Mouse (Mus musculus) 3134 (cell line): Measurements from ENCODE around the gene Mrgpra2a.
"Not testable (repeated sequence)": the region's sequence is repeated elsewhere in the genome, so short reads cannot be mapped to it uniquely, and the experiment has no call there.

Source experiments
- DNase-seq: peaks from one replicate; pipeline ENCODE4 v3.0.0-alpha.2; 2011; ENCODE audit warnings: low spot score; ENCODE audit not compliant: insufficient read length; ENCODE audit errors: extremely low read depth

The Mrgpra2a gene

DNA sequence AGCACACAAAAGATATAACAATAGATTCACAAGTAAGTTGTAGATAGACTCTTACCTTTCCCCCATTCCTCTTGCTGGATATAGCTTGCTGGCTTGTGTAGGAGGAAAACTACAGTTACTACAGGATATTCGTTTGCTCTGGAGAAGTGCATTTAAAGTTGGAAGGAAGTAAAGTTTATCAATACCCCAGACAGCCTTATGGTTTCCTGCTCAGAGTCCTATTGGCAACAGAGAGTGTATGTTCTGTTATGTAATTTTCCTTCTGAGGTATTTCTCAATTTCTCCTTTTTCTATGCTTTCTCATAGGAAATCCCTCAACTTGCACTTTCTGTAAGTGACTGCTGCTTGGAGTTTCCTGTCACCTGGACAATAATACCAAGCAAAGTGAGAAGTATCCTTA is at the start of gene Mrgpra2a:
TSS of gene Mrgpra2a (minus strand) at position 125 of the 400 bp plus-strand sequence.
- DNase-seq: not testable (repeated sequence)

DNA sequence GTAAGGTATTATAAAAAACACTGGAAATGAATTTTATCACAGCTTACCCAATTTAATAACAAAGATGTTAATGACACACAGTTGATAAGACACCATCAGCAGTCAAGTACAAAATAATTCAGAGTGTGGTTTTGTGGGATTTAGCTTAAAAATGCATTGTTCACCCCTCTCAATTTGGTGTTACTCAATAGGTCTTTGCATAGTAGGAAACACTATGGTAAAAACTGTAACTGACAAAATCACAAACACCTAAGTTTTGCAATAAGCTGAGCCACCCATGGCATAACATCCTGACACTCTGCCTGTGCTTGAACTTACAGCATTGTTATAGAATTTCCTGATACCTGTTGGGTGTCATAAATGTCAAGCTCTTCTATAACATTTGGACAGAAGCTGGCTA is 39.3 kb upstream of the Mrgpra2a start:
- DNase-seq: not testable (repeated sequence)

DNA sequence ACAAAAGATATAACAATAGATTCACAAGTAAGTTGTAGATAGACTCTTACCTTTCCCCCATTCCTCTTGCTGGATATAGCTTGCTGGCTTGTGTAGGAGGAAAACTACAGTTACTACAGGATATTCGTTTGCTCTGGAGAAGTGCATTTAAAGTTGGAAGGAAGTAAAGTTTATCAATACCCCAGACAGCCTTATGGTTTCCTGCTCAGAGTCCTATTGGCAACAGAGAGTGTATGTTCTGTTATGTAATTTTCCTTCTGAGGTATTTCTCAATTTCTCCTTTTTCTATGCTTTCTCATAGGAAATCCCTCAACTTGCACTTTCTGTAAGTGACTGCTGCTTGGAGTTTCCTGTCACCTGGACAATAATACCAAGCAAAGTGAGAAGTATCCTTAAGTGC is 37.5 kb upstream of the Mrgpra2a start:
- DNase-seq: not testable (repeated sequence)

DNA sequence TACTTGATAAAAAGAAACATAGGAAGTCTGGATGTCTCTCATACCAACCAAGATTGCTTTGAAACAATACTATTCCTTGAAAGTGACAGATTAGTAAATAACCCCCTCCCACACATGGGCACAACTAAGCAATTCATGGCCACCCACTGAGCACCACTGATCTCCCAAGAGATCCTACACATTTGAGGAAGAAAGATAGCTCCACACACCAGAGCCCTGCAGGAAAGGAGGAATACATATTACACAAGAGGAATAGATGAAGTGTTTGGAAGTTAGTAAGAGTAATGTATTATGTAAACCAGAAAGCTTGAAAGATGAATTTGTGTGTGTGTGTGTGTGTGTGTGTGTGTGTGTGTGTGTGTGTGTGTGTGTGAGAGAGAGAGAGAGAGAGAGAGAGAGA is 31.2 kb upstream of the Mrgpra2a start:
- not testable (repeated sequence) for DNase-seq

DNA sequence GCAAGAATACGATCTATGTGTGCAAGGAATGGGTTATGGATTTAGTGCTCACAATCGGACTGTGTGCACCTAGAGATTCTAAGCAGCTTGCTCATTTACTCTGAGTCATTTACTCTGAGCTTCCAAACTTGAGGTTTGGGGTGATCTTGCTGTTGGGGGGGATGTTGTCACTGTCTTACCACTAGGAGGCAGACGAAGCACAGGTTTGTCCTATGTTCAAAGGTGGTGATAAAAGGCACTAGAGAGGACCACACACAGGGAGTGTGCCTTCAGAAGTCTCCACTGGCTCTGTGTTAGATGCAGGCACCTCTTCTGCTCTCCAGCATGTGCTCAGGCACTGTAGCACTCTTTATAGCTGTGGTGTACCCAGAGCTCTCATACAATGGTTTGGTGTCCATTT is 22.0 kb upstream of the Mrgpra2a start:
- not testable (repeated sequence) for DNase-seq

DNA sequence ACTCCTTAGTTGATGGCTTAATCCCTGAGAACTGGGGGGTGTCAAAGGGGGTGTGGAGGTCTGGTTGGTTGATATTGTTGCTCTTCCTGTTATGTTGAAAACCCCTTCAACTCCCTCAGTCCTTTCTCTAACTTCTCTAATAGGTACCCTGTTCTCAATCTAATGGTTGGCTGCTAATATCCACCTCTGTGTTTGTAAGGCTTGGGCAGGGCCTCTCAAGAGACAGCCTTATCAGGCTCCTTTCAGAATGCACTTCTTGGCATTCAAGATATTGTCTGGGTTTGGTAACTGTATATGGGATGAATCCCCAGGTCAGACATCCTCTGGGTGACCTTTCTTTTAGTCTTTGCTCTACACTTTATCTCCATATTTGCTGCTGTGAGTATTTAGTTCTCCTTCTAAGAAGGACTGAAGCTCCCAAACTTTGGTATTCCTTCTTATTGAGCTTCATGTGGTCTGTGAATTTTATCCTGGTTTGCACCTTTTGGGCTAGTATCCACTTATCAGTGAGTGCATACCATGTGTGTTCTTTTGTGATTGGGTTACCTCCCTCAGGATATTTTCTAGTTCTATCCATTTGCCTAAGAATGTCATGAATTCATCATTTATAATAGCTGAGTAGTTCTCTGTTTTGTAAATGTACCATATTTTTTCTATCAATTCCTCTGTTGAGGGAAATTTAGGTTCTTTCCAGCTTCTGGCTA is 13.5 kb upstream of the Mrgpra2a start:
- not testable (repeated sequence) for DNase-seq

DNA sequence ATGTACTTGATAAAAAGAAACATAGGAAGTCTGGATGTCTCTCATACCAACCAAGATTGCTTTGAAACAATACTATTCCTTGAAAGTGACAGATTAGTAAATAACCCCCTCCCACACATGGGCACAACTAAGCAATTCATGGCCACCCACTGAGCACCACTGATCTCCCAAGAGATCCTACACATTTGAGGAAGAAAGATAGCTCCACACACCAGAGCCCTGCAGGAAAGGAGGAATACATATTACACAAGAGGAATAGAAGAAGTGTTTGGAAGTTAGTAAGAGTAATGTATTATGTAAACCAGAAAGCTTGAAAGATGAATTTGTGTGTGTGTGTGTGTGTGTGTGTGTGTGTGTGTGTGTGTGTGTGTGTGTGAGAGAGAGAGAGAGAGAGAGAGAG is 6.2 kb downstream of the Mrgpra2a start:
- not testable (repeated sequence) for DNase-seq

DNA sequence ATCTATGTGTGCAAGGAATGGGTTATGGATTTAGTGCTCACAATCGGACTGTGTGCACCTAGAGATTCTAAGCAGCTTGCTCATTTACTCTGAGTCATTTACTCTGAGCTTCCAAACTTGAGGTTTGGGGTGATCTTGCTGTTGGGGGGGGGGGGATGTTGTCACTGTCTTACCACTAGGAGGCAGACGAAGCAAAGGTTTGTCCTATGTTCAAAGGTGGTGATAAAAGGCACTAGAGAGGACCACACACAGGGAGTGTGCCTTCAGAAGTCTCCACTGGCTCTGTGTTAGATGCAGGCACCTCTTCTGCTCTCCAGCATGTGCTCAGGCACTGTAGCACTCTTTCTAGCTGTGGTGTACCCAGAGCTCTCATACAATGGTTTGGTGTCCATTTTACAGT is 15.5 kb downstream of the Mrgpra2a start:
- DNase-seq: not testable (repeated sequence)

DNA sequence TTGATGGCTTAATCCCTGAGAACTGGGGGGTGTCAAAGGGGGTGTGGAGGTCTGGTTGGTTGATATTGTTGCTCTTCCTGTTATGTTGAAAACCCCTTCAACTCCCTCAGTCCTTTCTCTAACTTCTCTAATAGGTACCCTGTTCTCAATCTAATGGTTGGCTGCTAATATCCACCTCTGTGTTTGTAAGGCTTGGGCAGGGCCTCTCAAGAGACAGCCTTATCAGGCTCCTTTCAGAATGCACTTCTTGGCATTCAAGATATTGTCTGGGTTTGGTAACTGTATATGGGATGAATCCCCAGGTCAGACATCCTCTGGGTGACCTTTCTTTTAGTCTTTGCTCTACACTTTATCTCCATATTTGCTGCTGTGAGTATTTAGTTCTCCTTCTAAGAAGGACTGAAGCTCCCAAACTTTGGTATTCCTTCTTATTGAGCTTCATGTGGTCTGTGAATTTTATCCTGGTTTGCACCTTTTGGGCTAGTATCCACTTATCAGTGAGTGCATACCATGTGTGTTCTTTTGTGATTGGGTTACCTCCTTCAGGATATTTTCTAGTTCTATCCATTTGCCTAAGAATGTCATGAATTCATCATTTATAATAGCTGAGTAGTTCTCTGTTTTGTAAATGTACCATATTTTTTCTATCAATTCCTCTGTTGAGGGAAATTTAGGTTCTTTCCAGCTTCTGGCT is 24.0 kb downstream of the Mrgpra2a start:
- not testable (repeated sequence) for DNase-seq

DNA sequence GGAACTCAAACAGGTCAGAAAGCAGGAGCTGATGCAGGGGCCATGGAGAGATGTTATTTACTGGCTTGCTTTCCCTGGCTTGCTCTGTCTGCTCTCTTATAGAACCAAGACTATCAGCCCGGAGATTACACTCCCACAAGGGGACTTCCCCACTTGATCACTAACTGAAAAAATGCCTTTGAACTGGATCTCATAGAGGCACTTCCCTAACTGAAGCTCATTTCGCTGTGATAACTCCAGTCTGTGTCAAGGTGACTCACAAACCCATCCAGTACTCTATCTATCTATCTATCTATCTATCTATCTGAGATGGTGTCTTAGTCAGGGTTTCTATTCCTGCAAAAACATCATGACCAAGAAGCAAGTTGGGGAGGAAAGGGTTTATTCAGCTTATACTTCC is 41.3 kb downstream of the Mrgpra2a start:
- no peak for DNase-seq

DNA sequence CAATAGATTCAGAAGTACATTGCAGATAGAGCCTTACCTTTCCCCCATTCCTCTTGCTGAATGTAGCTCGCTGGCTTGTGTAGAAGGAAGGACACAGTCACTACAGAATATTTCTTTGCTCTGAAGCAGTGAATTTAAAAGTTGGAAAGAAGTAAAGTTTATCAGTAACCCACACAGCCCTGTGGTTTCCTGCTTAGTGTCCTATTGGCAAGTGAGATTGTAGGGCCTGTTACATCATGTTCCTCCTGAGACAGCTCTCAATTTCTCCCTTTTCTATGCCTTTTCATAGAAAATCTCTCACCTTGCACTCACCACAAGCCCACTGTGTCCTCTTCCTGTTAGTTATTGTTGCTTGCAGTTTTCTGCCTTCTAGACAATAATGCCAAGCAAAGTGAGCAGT is 42.4 kb downstream of the Mrgpra2a start:
- DNase-seq: no peak

DNA sequence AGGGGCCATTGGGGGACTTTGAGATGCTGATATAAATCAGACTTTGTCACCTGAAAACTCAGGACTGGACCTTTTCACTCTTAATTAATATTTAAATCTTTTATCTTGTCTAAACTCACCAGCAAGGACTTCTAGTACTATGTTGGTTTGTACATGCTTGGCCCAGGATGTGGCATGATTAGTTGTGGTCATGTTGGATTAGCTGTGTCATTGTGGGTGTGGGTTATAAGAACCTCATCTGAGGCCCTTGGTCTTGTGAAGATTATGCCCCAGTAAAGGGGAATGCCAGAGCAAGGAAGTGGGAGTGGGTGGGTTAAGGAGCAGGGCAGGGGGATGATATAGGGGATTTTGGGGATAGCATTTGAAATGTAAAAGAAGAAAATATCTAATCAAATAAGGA is 50.8 kb downstream of the Mrgpra2a start:
- no peak for DNase-seq
